Mouse (Mus musculus) adrenal gland, adult 10 weeks (tissue): ENCODE results near the gene Tmem56. TPM values are rescaled to one million over a fixed set of nuclear protein-coding genes. Genes with fewer than 3 reads are reported as not detected.

Experiments
- polyA plus RNA-seq: library from polyadenylated mRNA; stranded (reverse); fragments of 350-450 nt; fragmentation: Illumina TruSeq; extraction: RNeasy Lipid Tissue Mini Kit (QIAGEN cat#74804); gene quantifications from one replicate; pipeline ENCODE4 v1.2.3, GENCODE M21; 2014; ENCODE audit warnings: low read depth, low replicate concordance

Tmem56 gene
- 145 TPM for polyA plus RNA-seq

DNA sequence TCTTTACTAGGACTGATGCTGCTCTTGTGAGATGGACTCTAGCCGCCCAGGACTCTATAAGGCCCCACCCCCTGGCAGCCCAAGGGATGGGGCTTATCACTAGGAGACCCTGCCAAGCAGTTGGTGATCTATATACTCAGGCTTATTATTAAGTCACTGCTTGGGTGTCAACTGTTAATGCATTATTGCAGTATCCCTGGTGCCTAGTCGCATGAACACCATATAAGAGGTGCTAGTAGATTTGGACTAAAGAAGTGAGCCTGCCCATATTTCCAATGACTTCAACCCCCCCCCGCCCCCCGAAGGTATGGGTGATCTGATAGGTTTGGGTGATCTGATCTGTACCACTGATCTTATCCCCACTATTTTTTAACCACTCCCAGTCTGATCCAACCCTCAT is at the start of gene Tmem56:
TSS of gene Tmem56 (minus strand) at position 101 of the 400 bp plus-strand sequence.

DNA sequence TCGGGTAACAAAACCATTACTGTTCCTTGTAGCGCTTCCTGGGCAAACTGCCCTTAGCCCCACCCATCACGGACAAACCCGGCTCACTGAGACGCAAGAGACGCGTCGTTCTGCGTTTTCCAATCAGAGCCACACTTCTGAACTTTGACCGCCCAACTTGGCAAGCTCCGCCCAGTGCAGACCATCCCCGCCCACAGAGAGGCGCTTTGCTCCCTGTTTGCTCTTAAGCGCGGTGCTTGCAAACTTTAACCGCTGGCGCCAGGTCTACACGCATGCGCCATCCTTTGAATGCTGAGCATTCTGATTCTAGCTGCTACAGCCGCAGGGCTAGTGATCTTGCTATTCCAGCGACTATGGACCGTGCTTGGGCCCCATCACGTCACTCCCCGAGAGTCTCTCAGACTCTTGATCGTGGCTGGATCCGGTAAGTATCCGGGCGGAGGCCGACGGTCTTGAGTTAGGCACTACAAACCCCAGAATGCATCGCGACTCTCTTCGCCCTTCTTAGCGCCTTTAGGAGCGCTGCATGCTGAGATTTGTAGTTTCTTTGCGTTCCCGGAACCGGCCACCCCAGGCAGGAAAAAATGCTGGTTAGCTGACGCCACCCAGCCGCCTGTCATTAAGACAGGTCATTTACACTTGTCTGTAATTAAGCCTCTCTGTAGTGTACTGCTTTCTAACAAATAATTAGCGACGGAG is 8.8 kb upstream of the Tmem56 start, which contains the start of gene Alg14:
TSS of gene Alg14 (plus strand) at position 214 of the 699 bp plus-strand sequence.

DNA sequence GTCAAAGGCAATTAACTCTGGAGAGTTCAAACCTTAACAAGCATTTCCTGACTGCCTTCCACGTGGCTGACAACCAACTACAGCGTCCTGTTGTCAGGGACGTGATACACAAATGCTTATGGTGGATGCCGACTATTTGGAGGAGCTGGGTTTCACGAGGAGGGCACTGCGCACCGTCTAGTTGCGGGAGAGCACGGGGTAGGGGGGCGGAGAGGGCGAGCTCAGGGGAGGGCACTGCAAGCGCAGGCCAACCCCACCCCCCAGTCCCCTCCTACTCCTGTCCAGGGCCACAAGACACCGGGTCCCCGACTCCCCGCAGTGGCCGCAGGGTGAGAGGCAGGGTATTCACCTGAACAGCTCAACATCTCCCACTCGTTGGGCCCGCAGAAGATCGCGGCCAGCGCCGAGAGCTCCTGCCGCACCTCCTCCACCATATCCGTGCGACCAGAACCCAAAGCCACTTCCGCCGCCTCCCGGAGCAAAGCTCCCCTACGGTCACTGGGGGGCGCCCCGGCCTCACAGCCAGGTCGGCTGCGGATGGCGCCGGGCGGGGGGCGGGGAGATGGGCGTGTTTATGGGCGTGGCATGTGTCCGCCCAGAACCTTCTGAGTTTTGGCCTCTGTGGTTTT is 111.5 kb downstream of the Tmem56 start, which contains the start of gene Rwdd3:
TSS of gene Rwdd3 (minus strand) at position 453 of the 629 bp plus-strand sequence.

Other genes with a start within 250 kb of the Tmem56 start
- gene Rwdd3, start 111.4 kb downstream of the Tmem56 start, polyA plus RNA-seq = 15.9 TPM
- 69.1 TPM for gene Alg14, start 8.7 kb upstream of the Tmem56 start, polyA plus RNA-seq
- gene Cnn3, start 143.4 kb upstream of the Tmem56 start, polyA plus RNA-seq = 379 TPM
- gene Slc44a3, start 249.3 kb upstream of the Tmem56 start, polyA plus RNA-seq = 93.4 TPM